Mouse (Mus musculus): ENCODE data around the gene Specc1. TPM values are rescaled to one million over a fixed set of nuclear protein-coding genes. Genes with fewer than 3 reads are reported as not detected.
"Not testable (repeated sequence)": the region's sequence is repeated elsewhere in the genome, so short reads cannot be mapped to it uniquely, and the experiment has no call there.

Specc1 gene
- polyA plus RNA-seq, 1 experiment from 2014 or later, result 10.9 TPM

DNA sequence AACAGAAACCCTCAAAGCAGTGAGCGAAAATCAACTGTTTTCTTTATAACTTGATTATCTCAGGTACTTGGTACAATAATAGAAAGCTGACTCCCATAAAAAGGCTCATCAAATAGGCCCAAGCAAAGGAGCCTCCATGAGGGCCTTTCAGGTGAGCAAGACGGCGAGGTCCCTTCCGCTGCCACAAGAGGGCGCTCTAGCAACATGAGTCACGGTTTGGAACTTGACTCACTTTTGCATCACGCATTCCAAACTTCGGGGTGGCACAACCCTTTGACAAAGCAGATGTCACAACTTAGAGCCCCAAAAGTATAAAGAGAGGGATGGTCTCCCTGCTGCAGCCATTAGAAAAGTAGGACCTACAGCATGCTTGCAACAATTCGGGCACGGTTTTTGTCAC is 5.9 kb upstream of the Specc1 start:
- Histone ChIP-seq H3K9ac (no peak overlapping the region), H3K27me3 (replicated peaks) (no peaks in the 10 kb centered on the region), H3K4me3 (replicated peaks) (no peak overlapping the region), H3K4me1 (replicated peaks) (no peaks in the 10 kb centered on the region), H3K4me2 (replicated peaks) (no peak overlapping the region; the same call in 1 of the 2 replicates), H3K36me3 (no peaks in the 10 kb centered on the region), H3K27ac (no peak overlapping the region), H3K9me3 (no peaks in the 10 kb centered on the region)
- WGBS, result 19% methylated on average over 10 of the region's 10 CpGs
- no peak for ATAC-seq

DNA sequence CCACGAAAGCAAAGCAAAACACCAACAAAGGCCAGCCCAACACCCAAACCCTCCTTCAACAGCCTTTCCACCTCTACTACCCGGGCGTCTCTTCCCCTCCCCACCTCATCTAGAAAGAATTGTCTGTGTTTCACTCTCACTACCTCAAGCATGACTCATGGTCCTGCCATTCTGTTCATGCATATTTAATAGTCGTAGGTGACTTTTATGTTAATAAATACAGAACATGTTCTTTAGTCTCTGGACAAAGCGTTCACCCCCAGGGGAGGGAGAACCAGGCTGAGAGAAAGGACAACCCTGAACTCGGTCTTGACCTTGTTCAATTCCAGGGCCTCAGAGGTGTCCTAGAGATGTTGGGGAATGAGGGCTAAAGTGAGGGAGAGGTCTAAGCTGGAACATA is 1.4 kb upstream of the Specc1 start:
- no peak for ATAC-seq
- 64% methylated on average over 6 of the region's 6 CpGs for WGBS
- H3K27me3 ChIP-seq (replicated peaks), result peaks cover 7% of the 10 kb centered on the region
- H3K36me3 ChIP-seq, result no peaks in the 10 kb centered on the region
- H3K9me3 ChIP-seq, result no peaks in the 10 kb centered on the region
- H3K4me3 ChIP-seq (replicated peaks), result no peak overlapping the region
- no peak overlapping the region for H3K4me2 ChIP-seq (replicated peaks)
- peaks cover 6% of the 10 kb centered on the region; the same call in 1 of the 2 replicates for H3K4me1 ChIP-seq (replicated peaks)
- no peak overlapping the region for H3K27ac ChIP-seq
- H3K9ac ChIP-seq, result no peak overlapping the region

DNA sequence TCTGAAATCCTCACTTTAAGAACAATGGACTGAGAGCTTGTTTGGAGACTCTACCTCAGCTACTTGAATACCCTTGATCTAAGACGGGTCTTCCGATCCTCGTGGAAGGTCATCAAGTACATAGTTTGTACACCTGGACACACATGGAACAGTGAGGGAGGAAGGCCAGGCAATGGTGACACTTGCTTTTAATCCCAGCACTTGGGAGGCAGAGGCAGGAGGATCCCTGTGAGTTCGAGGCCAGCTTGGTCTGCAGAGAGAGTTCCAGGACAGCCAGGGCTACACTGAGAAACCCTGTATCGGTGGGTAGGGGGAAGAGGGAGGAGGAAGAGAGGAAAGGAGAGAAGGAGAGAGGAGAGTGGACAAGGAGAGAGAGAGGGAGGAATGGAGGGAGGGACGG is 612 bp upstream of the Specc1 start:
- Histone ChIP-seq H3K27me3 (replicated peaks) (peaks cover 7% of the 10 kb centered on the region), H3K4me3 (replicated peaks) (no peak overlapping the region), H3K27ac (no peak overlapping the region), H3K9me3 (no peaks in the 10 kb centered on the region), H3K36me3 (no peaks in the 10 kb centered on the region), H3K9ac (no peak overlapping the region), H3K4me1 (replicated peaks) (peaks cover 6% of the 10 kb centered on the region; the same call in 1 of the 2 replicates), H3K4me2 (replicated peaks) (no peak overlapping the region)
- ATAC-seq, result no peak
- WGBS, result 78% methylated on average over 6 of the region's 6 CpGs

DNA sequence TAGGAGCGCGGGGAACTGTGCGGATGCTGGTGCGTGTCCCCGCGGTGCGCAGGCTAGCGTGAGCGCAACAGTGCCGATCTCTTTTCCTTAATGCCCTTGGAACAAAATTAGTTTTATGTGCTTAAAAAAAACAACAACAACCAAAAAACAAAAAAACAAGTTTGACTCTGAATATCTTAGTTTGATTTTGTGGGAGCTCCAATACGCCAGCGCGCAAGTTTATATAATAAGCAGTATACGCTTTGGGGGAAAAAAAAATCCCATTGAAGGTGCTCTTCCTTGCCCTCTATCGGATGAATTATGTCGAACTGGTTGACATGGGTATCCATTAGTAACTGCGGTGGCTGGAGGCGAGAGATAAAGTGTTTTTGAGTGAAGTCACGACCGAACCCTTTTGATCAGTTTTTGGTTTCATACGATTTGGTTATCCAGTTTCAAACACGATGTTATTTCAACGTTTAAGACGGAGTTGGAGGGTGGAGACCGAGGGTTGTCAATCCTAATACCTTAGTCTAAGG is 792 bp downstream of the Specc1 start:
- 6% methylated on average over 25 of the region's 25 CpGs for WGBS
- peak; percentile 57 for ATAC-seq
- peak overlapping the region; percentile 55 for H3K4me3 ChIP-seq (replicated peaks)
- no peak overlapping the region for H3K27ac ChIP-seq
- H3K9ac ChIP-seq, result peak overlapping the region; percentile 26
- H3K4me2 ChIP-seq (replicated peaks), result peak overlapping the region; percentile 99
- no peaks in the 10 kb centered on the region for H3K36me3 ChIP-seq
- peaks cover 6% of the 10 kb centered on the region; the same call in 1 of the 2 replicates for H3K4me1 ChIP-seq (replicated peaks)
- H3K9me3 ChIP-seq, result no peaks in the 10 kb centered on the region
- H3K27me3 ChIP-seq (replicated peaks), result peaks cover 7% of the 10 kb centered on the region

DNA sequence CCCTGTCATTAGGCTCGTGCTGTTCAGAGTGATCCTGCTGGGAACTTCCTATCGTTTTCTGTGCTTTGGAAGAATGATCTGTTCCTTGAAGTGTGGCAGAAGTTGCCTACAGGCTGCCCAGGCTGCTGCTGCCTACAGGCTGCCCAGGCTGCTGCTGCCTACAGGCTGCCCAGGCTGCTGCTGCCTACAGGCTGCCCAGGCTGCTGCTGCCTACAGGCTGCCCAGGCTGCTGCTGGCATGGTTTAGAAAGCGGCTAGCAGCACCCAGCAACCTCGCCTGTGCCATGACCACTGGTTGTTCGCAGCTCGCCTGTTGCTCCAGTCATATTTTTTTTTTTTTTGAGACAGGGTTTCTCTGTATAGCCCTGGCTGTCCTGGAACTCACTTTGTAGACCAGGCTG is 2.1 kb downstream of the Specc1 start:
- not testable (repeated sequence) for H3K27ac ChIP-seq; H3K36me3 ChIP-seq; H3K27me3 ChIP-seq (replicated peaks); H3K9me3 ChIP-seq; ATAC-seq; H3K4me3 ChIP-seq (replicated peaks); H3K4me1 ChIP-seq (replicated peaks); H3K4me2 ChIP-seq (replicated peaks); H3K9ac ChIP-seq
- WGBS, result 65% methylated on average over 6 of the region's 6 CpGs

DNA sequence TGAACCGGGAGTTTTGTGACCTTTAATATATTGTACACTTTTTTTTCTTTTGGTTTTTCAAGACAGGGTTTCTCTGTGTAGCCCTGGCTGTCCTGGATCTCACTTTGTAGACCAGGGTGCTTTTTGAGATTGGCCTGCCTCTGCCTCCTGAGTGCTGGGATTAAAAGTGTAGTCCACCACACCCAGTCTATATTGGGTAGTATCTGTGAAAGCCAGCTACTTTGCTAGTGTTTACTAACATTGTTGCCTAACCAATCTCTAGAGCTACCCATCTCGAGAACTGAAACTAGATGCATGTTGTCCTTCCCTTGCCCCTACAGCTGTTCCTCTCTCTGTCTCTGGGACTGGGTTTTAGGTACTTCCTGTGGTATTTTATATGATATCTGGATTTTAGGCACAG is 3.5 kb downstream of the Specc1 start:
- H3K36me3 ChIP-seq, result no peaks in the 10 kb centered on the region
- peaks cover 6% of the 10 kb centered on the region; the same call in 1 of the 2 replicates for H3K4me1 ChIP-seq (replicated peaks)
- 79% methylated on average over 2 of the region's 2 CpGs for WGBS
- no peak overlapping the region for H3K27ac ChIP-seq
- no peak for ATAC-seq
- no peak overlapping the region for H3K9ac ChIP-seq
- H3K4me3 ChIP-seq (replicated peaks), result no peak overlapping the region
- no peaks in the 10 kb centered on the region for H3K9me3 ChIP-seq
- no peak overlapping the region for H3K4me2 ChIP-seq (replicated peaks)
- peaks cover 7% of the 10 kb centered on the region for H3K27me3 ChIP-seq (replicated peaks)

DNA sequence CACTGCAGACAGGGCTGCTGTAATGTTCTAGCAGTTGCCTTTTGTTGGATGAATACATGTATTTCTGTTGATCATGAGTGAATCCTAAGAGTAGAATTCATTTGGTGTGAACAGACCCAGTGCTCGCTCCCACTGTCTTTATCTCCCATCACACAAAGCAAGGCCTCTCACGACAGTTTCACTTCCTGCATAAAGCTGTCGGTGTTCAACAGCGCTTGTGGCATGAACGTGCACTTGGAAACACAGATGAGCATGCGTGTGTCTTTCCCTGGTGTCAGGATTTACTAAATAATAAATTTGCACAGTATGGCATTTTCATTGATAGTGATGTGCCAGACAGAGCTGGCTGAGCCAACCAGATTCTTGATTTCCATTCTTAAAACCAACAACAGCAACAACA is 6.1 kb downstream of the Specc1 start:
- H3K27ac ChIP-seq, result no peak overlapping the region
- H3K9me3 ChIP-seq, result no peaks in the 10 kb centered on the region
- no peak overlapping the region for H3K4me3 ChIP-seq (replicated peaks)
- H3K4me2 ChIP-seq (replicated peaks), result no peak overlapping the region
- no peak for ATAC-seq
- no peaks in the 10 kb centered on the region for H3K4me1 ChIP-seq (replicated peaks)
- 73% methylated on average over 6 of the region's 6 CpGs for WGBS
- H3K9ac ChIP-seq, result no peak overlapping the region
- peaks cover 2% of the 10 kb centered on the region; the same call in 1 of the 2 replicates for H3K27me3 ChIP-seq (replicated peaks)
- H3K36me3 ChIP-seq, result no peaks in the 10 kb centered on the region

DNA sequence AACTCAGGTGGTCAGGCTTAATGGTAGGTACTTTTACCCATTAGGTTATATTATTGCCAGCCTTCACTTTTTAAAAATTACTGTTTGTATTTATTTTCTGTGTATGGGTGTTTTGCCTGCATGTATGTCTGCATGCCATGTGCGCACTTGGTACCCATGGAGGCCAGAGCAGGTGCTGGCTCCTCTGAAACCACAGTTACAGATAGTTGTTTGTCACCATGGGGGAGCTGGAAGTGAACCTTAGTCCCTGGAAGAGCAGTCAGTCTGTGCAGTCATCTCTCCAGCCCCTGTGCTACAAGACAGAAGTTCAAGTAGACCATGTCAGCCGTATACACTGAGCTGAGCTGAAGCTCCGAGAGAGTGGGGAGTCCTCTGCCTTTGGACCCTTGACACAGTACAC is 6.6 kb downstream of the Specc1 start:
- 68% methylated on average over 3 of the region's 3 CpGs for WGBS
- Histone ChIP-seq H3K27me3 (replicated peaks) (no peaks in the 10 kb centered on the region; the same call in 1 of the 2 replicates), H3K4me3 (replicated peaks) (no peak overlapping the region), H3K36me3 (no peaks in the 10 kb centered on the region), H3K27ac (no peak overlapping the region), H3K4me1 (replicated peaks) (no peaks in the 10 kb centered on the region), H3K9me3 (no peaks in the 10 kb centered on the region), H3K4me2 (replicated peaks) (no peak overlapping the region), H3K9ac (no peak overlapping the region)
- no peak for ATAC-seq

DNA sequence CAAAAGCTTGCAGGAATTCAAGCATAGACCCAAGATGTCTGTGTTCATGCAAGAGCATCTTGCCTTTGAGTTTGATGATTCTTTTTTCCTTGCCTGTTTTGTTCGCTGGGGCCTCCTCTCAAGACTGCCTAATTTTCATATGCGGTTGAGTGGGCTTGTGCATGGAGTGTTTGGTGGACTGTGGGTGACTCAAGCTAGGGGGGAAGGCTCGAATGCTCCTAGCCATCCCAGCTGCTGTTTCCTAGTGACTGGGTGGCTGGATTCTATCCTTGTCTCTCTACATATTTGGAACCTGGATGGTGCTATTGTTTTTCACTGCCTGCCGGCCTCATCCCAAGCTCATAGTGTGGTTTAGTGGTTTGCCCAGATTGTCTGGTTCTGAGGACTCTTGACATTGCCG is 8.0 kb downstream of the Specc1 start:
- Histone ChIP-seq H3K4me3 (replicated peaks) (no peak overlapping the region), H3K27me3 (replicated peaks) (no peaks in the 10 kb centered on the region), H3K9me3 (no peaks in the 10 kb centered on the region), H3K4me2 (replicated peaks) (no peak overlapping the region), H3K27ac (no peak overlapping the region), H3K9ac (no peak overlapping the region), H3K4me1 (replicated peaks) (no peaks in the 10 kb centered on the region), H3K36me3 (no peaks in the 10 kb centered on the region)
- WGBS, result 86% methylated on average over 5 of the region's 5 CpGs
- no peak for ATAC-seq

DNA sequence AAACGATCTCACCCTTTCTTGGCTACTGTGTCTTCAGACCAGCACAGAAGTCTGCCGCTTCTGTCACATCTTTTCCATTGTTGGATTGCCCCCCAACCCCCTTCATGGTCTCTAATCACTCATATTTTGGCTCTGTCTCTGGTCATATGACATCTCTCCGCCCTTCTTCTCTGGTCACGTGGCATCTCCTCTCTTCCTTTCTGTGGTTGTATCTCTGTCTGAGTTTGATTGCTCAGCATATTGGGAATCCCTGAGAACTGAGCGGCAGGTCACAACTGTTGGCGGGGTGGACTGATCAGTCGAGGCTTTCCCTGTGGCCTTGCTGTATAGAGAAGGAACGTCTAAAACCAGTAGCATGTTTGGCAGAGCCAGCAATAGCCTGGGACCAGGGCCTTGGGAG is 10.5 kb downstream of the Specc1 start:
- H3K4me3 ChIP-seq (replicated peaks), result no peak overlapping the region
- no peaks in the 10 kb centered on the region for H3K36me3 ChIP-seq
- H3K9ac ChIP-seq, result no peak overlapping the region
- no peaks in the 10 kb centered on the region for H3K4me1 ChIP-seq (replicated peaks)
- H3K9me3 ChIP-seq, result no peaks in the 10 kb centered on the region
- no peak overlapping the region for H3K4me2 ChIP-seq (replicated peaks)
- no peak overlapping the region for H3K27ac ChIP-seq
- H3K27me3 ChIP-seq (replicated peaks), result no peaks in the 10 kb centered on the region
- 86% methylated on average over 8 of the region's 8 CpGs for WGBS
- ATAC-seq, result no peak

DNA sequence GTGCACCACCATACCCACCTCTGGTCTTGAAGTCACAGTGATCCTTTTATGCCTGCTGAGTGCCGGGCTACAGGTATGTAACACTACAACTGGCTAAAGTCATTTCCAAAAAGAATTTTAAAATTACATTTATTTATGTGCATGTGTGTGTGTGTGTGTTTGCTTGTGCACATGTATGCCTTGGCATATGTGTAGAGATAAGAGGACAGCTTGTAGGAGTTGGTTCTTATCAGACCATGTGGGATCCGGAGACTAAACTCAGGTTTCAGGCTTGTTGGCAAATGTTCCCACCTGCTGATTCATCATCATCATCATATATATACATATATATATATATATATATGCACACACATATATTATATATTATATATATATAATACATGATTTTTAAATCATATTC is 12.3 kb downstream of the Specc1 start:
- Histone ChIP-seq H3K4me1 (replicated peaks) (no peaks in the 10 kb centered on the region), H3K9me3 (no peaks in the 10 kb centered on the region), H3K9ac (no peak overlapping the region), H3K36me3 (no peaks in the 10 kb centered on the region), H3K27ac (no peak overlapping the region), H3K27me3 (replicated peaks) (no peaks in the 10 kb centered on the region), H3K4me3 (replicated peaks) (no peak overlapping the region), H3K4me2 (replicated peaks) (no peak overlapping the region)
- ATAC-seq, result no peak
- 88% methylated on average over 2 of the region's 2 CpGs for WGBS

DNA sequence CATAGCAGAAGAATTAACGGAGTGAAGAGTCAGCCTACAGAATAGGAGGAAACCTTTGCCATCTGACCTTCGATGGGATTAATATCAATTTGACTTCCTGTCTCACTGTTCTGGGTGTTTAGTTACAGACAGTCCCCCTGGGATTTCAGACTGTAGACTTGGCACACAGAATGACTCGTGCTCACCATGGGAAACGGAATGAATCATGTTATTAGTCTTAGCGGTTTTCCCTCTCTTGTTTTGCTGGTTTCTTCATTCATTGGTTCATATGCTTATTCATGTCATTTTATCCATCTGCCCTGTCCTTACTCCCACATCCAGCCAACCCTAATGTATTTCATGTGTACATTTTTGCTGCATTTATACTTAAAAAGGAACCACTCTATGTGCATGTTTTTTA is 14.3 kb downstream of the Specc1 start:
- Histone ChIP-seq H3K27me3 (replicated peaks) (no peaks in the 10 kb centered on the region), H3K36me3 (no peaks in the 10 kb centered on the region), H3K4me2 (replicated peaks) (no peak overlapping the region), H3K9ac (no peak overlapping the region), H3K27ac (no peak overlapping the region), H3K4me3 (replicated peaks) (no peak overlapping the region), H3K4me1 (replicated peaks) (no peaks in the 10 kb centered on the region), H3K9me3 (no peaks in the 10 kb centered on the region)
- ATAC-seq, result no peak
- WGBS, result 54% methylated on average over 5 of the region's 5 CpGs

DNA sequence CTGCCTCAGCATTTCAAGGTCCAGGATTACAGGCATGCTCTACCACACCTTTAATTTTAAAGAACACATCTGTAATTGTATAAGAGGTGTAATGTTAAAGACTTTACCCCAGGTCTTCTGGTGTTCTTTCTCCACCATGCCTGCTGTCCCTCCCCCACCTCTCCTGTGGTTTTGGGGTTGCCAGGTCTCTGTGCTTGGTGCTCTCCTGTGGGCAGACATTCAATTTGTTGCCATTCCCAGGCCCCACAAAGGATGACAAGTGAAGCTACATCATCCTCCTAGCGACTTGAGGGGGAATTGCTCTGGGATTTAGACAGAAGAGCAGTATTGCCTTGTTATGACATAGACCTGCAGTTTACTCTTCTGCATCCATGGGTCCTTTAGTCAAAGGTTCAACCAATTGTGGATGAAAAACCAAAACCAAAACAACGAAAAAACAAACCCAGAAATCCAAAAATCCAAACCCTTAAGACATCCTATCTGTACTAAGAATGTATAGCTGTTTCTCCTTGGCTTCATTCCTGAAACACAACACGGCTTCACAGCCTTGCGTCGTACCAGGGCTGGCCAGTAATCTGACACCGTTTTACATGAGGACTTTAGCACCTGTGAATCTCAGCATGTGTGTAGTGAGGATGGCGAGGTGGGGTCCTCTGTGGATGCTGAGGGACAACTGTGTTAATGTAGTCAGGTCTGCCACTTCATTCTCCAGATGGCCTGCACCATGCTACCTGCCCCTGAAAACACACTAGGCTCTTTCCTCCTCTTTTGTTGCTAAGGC is 15.1 kb downstream of the Specc1 start:
- WGBS, result 47% methylated on average over 7 of the region's 7 CpGs
- no peak overlapping the region for H3K9ac ChIP-seq
- no peak overlapping the region for H3K4me3 ChIP-seq (replicated peaks)
- H3K4me1 ChIP-seq (replicated peaks), result no peaks in the 10 kb centered on the region
- H3K27ac ChIP-seq, result no peak overlapping the region
- H3K36me3 ChIP-seq, result no peaks in the 10 kb centered on the region
- H3K4me2 ChIP-seq (replicated peaks), result no peak overlapping the region
- no peaks in the 10 kb centered on the region for H3K27me3 ChIP-seq (replicated peaks)
- H3K9me3 ChIP-seq, result no peaks in the 10 kb centered on the region
- no peak for ATAC-seq

All from intestine, embryonic 15.5 days (tissue).